Mouse (Mus musculus) liver, adult 2 months (tissue): ENCODE measurements around the gene Dbh.

Experiments
- CTCF ChIP-seq: fragments of 200-500 bp; IDR thresholded peaks from 2 replicates; pipeline ENCODE4 v1.5.1; 2011; ENCODE audit warnings: low read depth, low read length, control low read depth
- POLR2A ChIP-seq: fragments of 200-500 bp; IDR thresholded peaks from 2 replicates; pipeline ENCODE4 v1.6.1; 2011; ENCODE audit warnings: low read length, control low read depth; ENCODE audit not compliant: insufficient read depth; ENCODE audit errors: extremely low read depth

- TF ChIP-seq POLR2A (no peak), CTCF (no peak)
Observed at GRCm38 (mm10) chr2:27149457-27149856, 15.6 kb upstream of the Dbh start.
